Mouse (Mus musculus): ENCODE data around the gene Adgra1. TPM values are rescaled to one million over a fixed set of nuclear protein-coding genes. Genes with fewer than 3 reads are reported as not detected.

The Adgra1 gene
- polyA plus RNA-seq, 1 experiment from 2014 or later: not detected

- H3K4me1 ChIP-seq (ENCODE audit: control insufficient read depth, insufficient read depth, low read length): no peaks in the 10 kb centered on the region; the same call in 1 of the 2 replicates
- H3K27ac ChIP-seq (ENCODE audit: low read depth, low read length): no peak overlapping the region
- no peaks in the 10 kb centered on the region for H3K9me3 ChIP-seq (replicated peaks; ENCODE audit: control insufficient read depth, low read length)
- H3K36me3 ChIP-seq (ENCODE audit: control insufficient read depth, insufficient read depth, low read length): no peaks in the 10 kb centered on the region
- peaks cover 57% of the 10 kb centered on the region for H3K27me3 ChIP-seq (ENCODE audit: control insufficient read depth, insufficient read depth, low read length)
- no peak for ATAC-seq (replicated peaks; ENCODE audit: insufficient number of reproducible peaks, low FRiP score, low TSS enrichment)
- H3K9ac ChIP-seq (ENCODE audit: low read depth, low read length): no peak overlapping the region
- H3K4me3 ChIP-seq (ENCODE audit: low read depth, low read length): no peak overlapping the region
- H3K4me2 ChIP-seq: no peak overlapping the region
- 59% methylated on average over 4 of the region's 4 CpGs for WGBS (ENCODE audit: insufficient replicate concordance)
Measured at GRCm38 (mm10) chr7:139918262-139918661, 84.3 kb downstream of the Adgra1 start.

Other genes starting within 250 kb of the Adgra1 start
- not detected in 2 replicates for gene Cfap46, start 150.4 kb upstream of the Adgra1 start, polyA plus RNA-seq (2014; fragmentation: Nextera tagmentation; extraction: Ambion mirVana)
- 0.03 TPM in 1 of 2 replicates, not detected in the other for gene Kndc1, start 60.5 kb downstream of the Adgra1 start, polyA plus RNA-seq (2014; fragmentation: Nextera tagmentation; extraction: Ambion mirVana)
- gene Utf1, start 109.6 kb downstream of the Adgra1 start, polyA plus RNA-seq (2014; fragmentation: Nextera tagmentation; extraction: Ambion mirVana): not detected in 2 replicates
- gene 6430531B16Rik, start 144.6 kb downstream of the Adgra1 start, polyA plus RNA-seq (2014; fragmentation: Nextera tagmentation; extraction: Ambion mirVana): 0.21 and 0.29 TPM in 2 replicates
- gene Adam8, start 158.4 kb downstream of the Adgra1 start, polyA plus RNA-seq (2014; fragmentation: Nextera tagmentation; extraction: Ambion mirVana): 1.0 and 1.4 TPM in 2 replicates
- 31.9 and 34.3 TPM in 2 replicates for gene Zfp511, start 202.2 kb downstream of the Adgra1 start, polyA plus RNA-seq (2014; fragmentation: Nextera tagmentation; extraction: Ambion mirVana)
- gene Tubgcp2, start 202.5 kb downstream of the Adgra1 start, polyA plus RNA-seq (2014; fragmentation: Nextera tagmentation; extraction: Ambion mirVana): 37.3 and 42.1 TPM in 2 replicates
- 0.14 TPM in 1 of 2 replicates, not detected in the other for gene Msx3, start 214.9 kb downstream of the Adgra1 start, polyA plus RNA-seq (2014; fragmentation: Nextera tagmentation; extraction: Ambion mirVana)
- gene Caly, start 248.4 kb downstream of the Adgra1 start, polyA plus RNA-seq (2014; fragmentation: Nextera tagmentation; extraction: Ambion mirVana): 0.24 and 0.54 TPM in 2 replicates

Measured in heart, embryonic 11.5 days (tissue).